Mouse (Mus musculus): ENCODE results near the gene Trpc1.

DNA sequence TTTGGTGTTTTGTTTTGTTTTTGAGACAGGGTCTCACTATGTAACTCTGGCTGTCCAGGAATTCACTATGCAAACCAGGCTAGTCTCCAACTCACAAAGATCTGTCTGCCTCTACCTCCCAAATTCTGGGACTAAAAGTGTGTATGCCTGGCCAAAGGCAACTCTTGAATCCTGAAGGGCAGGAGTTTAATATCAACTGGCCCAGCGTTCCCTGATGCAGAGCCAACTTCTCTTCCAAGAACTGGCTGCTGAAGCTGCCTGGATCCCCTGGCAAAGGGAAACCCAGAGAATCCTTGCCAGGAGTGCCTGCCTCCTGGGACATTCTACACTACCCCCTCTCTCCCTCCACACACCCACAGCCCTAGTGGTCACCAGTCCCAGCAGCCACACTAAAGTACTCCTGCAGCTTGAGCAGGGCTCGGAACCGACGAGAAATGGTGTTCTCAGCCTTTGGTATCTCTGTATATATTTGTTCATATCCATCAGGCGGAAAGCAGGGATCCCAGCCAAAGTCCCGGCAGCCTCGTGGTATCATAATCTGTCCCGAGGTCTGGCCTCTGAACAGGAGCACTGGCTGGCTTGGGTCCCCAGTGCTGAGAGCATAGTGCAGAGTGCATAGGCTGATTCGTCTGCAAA is 75.0 kb downstream of the Trpc1 start:
- TF ChIP-seq MAX (IDR thresholded peaks at IDR 0.05) (no peak), CTCF (IDR thresholded peaks at IDR 0.05; ENCODE audit: control insufficient read depth, insufficient read depth, insufficient read length) (no peak)
